Mouse (Mus musculus) intestine, embryonic 15.5 days (tissue): Measurements from ENCODE around the gene Gdf15. TPM values are rescaled to one million over a fixed set of nuclear protein-coding genes. Genes with fewer than 3 reads are reported as not detected.

Experiments used
- ATAC-seq: fragments of 200-750 bp; cut with Nextera tagmentation; 2 replicates; pipeline ENCODE4 v1.8.0; 2017; ENCODE audit warnings: moderate TSS enrichment, moderate library complexity
- H3K27ac ChIP-seq: fragments of 300-500 bp; sonication (generic); 2 replicates; pipeline ENCODE4 v1.5.1; 2015; ENCODE audit warnings: mild to moderate bottlenecking, inconsistent platforms
- H3K27me3 ChIP-seq: fragments of 300-500 bp; sonication (generic); replicated peaks from 2 replicates; pipeline ENCODE4 v1.6.1; 2015; ENCODE audit warnings: inconsistent platforms
- H3K36me3 ChIP-seq: fragments of 300-500 bp; sonication (generic); 2 replicates; pipeline ENCODE4 v1.6.1; 2015; ENCODE audit warnings: inconsistent platforms
- H3K4me1 ChIP-seq: fragments of 300-500 bp; sonication (generic); replicated peaks from 2 replicates; pipeline ENCODE4 v1.6.1; 2015; ENCODE audit warnings: inconsistent platforms
- H3K4me2 ChIP-seq: fragments of 300-500 bp; sonication (generic); replicated peaks from 2 replicates; pipeline ENCODE4 v1.6.1; 2015; ENCODE audit warnings: mild to moderate bottlenecking, inconsistent platforms
- H3K4me3 ChIP-seq: fragments of 300-500 bp; sonication (generic); replicated peaks from 2 replicates; pipeline ENCODE4 v1.5.1; 2015; ENCODE audit warnings: inconsistent platforms
- H3K9ac ChIP-seq: fragments of 300-500 bp; sonication (generic); 2 replicates; pipeline ENCODE4 v1.6.1; 2015; ENCODE audit warnings: inconsistent platforms
- H3K9me3 ChIP-seq: fragments of 300-500 bp; sonication (generic); 2 replicates; pipeline ENCODE4 v1.6.1; 2016; ENCODE audit warnings: inconsistent platforms
- WGBS: fragments of 180-500 bp; shearing (Covaris S2); methylation state at CpG from one replicate; pipeline ENCODE4 v1.1.7; 2015; 5-methylcytosine and 5-hydroxymethylcytosine counted together
- polyA plus RNA-seq: library from polyadenylated mRNA; unstranded; fragments of >200 nt; fragmentation: Nextera tagmentation; extraction: Ambion mirVana; gene quantifications from 2 replicates; pipeline ENCODE4 v1.2.1, GENCODE M21; 2015

The Gdf15 gene
- polyA plus RNA-seq, 1 experiment from 2014 or later, result 2.3 TPM

GRCm38 (mm10) chr8:70655469-70655868, 23.2 kb upstream of the Gdf15 start:
- Histone ChIP-seq H3K27ac (no peak overlapping the region), H3K36me3 (peaks cover 7% of the 10 kb centered on the region; the same call in 1 of the 2 replicates)
- no peak for ATAC-seq

GRCm38 (mm10) chr8:70654121-70654520, 21.9 kb upstream of the Gdf15 start:
- peaks cover 31% of the 10 kb centered on the region for H3K4me1 ChIP-seq
- 57% methylated on average over 1 of the region's 1 CpGs for WGBS
- H3K4me3 ChIP-seq, result no peak overlapping the region
- no peak overlapping the region for H3K27ac ChIP-seq
- H3K9me3 ChIP-seq, result no peaks in the 10 kb centered on the region
- no peaks in the 10 kb centered on the region for H3K27me3 ChIP-seq
- ATAC-seq, result no peak
- H3K36me3 ChIP-seq, result peaks cover 14% of the 10 kb centered on the region; the same call in 1 of the 2 replicates
- H3K4me2 ChIP-seq, result no peak overlapping the region
- H3K9ac ChIP-seq, result no peak overlapping the region

More at GRCm38 (mm10) chr8:70655469-70655868, 23.2 kb upstream of the Gdf15 start:
- H3K9me3 ChIP-seq, result no peaks in the 10 kb centered on the region
- H3K4me2 ChIP-seq, result no peak overlapping the region
- H3K27me3 ChIP-seq, result no peaks in the 10 kb centered on the region
- no peak overlapping the region for H3K4me3 ChIP-seq
- no peak overlapping the region for H3K9ac ChIP-seq
- 59% methylated on average over 2 of the region's 2 CpGs for WGBS
- peaks cover 24% of the 10 kb centered on the region for H3K4me1 ChIP-seq

GRCm38 (mm10) chr8:70653226-70653625, 21.0 kb upstream of the Gdf15 start:
- Histone ChIP-seq H3K4me1 (peaks cover 33% of the 10 kb centered on the region), H3K27ac (no peak overlapping the region), H3K27me3 (no peaks in the 10 kb centered on the region), H3K36me3 (peaks cover 14% of the 10 kb centered on the region; the same call in 1 of the 2 replicates), H3K4me3 (no peak overlapping the region), H3K4me2 (no peak overlapping the region), H3K9me3 (no peaks in the 10 kb centered on the region), H3K9ac (no peak overlapping the region)
- 61% methylated on average over 2 of the region's 2 CpGs for WGBS
- no peak for ATAC-seq

- H3K27me3 ChIP-seq, result no peaks in the 10 kb centered on the region
- H3K9me3 ChIP-seq, result no peaks in the 10 kb centered on the region
- no peak for ATAC-seq
- 86% methylated on average over 17 of the region's 17 CpGs for WGBS
- no peak overlapping the region for H3K4me2 ChIP-seq
- peak overlapping the region; percentile 67; the same call in 1 of the 2 replicates for H3K27ac ChIP-seq
- peaks cover 49% of the 10 kb centered on the region for H3K4me1 ChIP-seq
- H3K36me3 ChIP-seq, result 0 out of 2 replicates have a peak, but pooled peaks cover 11% of the 10 kb centered on the region
- H3K4me3 ChIP-seq, result no peak overlapping the region
- no peak overlapping the region for H3K9ac ChIP-seq
Measured at GRCm38 (mm10) chr8:70650351-70650750, 18.1 kb upstream of the Gdf15 start.

- 56% methylated on average over 4 of the region's 4 CpGs for WGBS
- no peak overlapping the region for H3K4me3 ChIP-seq
- H3K9ac ChIP-seq, result no peak overlapping the region
- H3K9me3 ChIP-seq, result no peaks in the 10 kb centered on the region
- H3K36me3 ChIP-seq, result 0 out of 2 replicates have a peak, but pooled peaks cover 11% of the 10 kb centered on the region
- H3K27ac ChIP-seq, result peak overlapping the region; percentile 67
- peak; percentile 81 for ATAC-seq
- no peaks in the 10 kb centered on the region for H3K27me3 ChIP-seq
- peaks cover 49% of the 10 kb centered on the region for H3K4me1 ChIP-seq
- no peak overlapping the region; the same call in 1 of the 2 replicates for H3K4me2 ChIP-seq
Measured at GRCm38 (mm10) chr8:70649324-70649723, 17.1 kb upstream of the Gdf15 start.

GRCm38 (mm10) chr8:70648921-70649320, 16.7 kb upstream of the Gdf15 start:
- H3K9me3 ChIP-seq, result no peaks in the 10 kb centered on the region
- WGBS, result 59% methylated on average over 3 of the region's 3 CpGs
- H3K27me3 ChIP-seq, result no peaks in the 10 kb centered on the region
- peak overlapping the region; percentile 52 for H3K27ac ChIP-seq
- peaks cover 46% of the 10 kb centered on the region for H3K4me1 ChIP-seq
- peak; percentile 4; the same call in 1 of the 2 replicates for ATAC-seq
- H3K36me3 ChIP-seq, result 0 out of 2 replicates have a peak, but pooled peaks cover 11% of the 10 kb centered on the region
- no peak overlapping the region for H3K9ac ChIP-seq
- no peak overlapping the region for H3K4me2 ChIP-seq
- no peak overlapping the region for H3K4me3 ChIP-seq

- H3K4me2 ChIP-seq, result no peak overlapping the region
- no peaks in the 10 kb centered on the region for H3K27me3 ChIP-seq
- H3K9ac ChIP-seq, result no peak overlapping the region
- no peak overlapping the region for H3K27ac ChIP-seq
- H3K4me1 ChIP-seq, result peaks cover 44% of the 10 kb centered on the region
- no peak for ATAC-seq
- no peaks in the 10 kb centered on the region for H3K9me3 ChIP-seq
- 14% methylated on average over 1 of the region's 1 CpGs for WGBS
- H3K4me3 ChIP-seq, result no peak overlapping the region
- H3K36me3 ChIP-seq, result 0 out of 2 replicates have a peak, but pooled peaks cover 11% of the 10 kb centered on the region
Measured at GRCm38 (mm10) chr8:70648164-70648442, 15.8 kb upstream of the Gdf15 start.

- no peak for ATAC-seq
- no peak overlapping the region for H3K9ac ChIP-seq
- 0 out of 2 replicates have a peak, but pooled peaks cover 11% of the 10 kb centered on the region for H3K36me3 ChIP-seq
- H3K4me1 ChIP-seq, result peaks cover 44% of the 10 kb centered on the region
- H3K9me3 ChIP-seq, result no peaks in the 10 kb centered on the region
- WGBS, result 43% methylated on average over 8 of the region's 8 CpGs
- no peaks in the 10 kb centered on the region for H3K27me3 ChIP-seq
- H3K4me2 ChIP-seq, result no peak overlapping the region
- H3K4me3 ChIP-seq, result no peak overlapping the region
- peak overlapping the region; percentile 39; the same call in 1 of the 2 replicates for H3K27ac ChIP-seq
Measured at GRCm38 (mm10) chr8:70647343-70648163, 15.3 kb upstream of the Gdf15 start.

GRCm38 (mm10) chr8:70646775-70647174, 14.5 kb upstream of the Gdf15 start:
- Histone ChIP-seq H3K27me3 (no peaks in the 10 kb centered on the region), H3K4me2 (no peak overlapping the region), H3K36me3 (0 out of 2 replicates have a peak, but pooled peaks cover 9% of the 10 kb centered on the region), H3K27ac (no peak overlapping the region), H3K4me1 (peaks cover 44% of the 10 kb centered on the region), H3K9ac (no peak overlapping the region), H3K9me3 (no peaks in the 10 kb centered on the region), H3K4me3 (no peak overlapping the region)
- ATAC-seq, result no peak

- no peaks in the 10 kb centered on the region for H3K9me3 ChIP-seq
- 77% methylated on average over 6 of the region's 6 CpGs for WGBS
- no peak overlapping the region for H3K4me2 ChIP-seq
- H3K27ac ChIP-seq, result no peak overlapping the region
- H3K27me3 ChIP-seq, result no peaks in the 10 kb centered on the region
- H3K9ac ChIP-seq, result no peak overlapping the region
- H3K4me3 ChIP-seq, result no peak overlapping the region
- no peak for ATAC-seq
- 0 out of 2 replicates have a peak, but pooled peaks cover 9% of the 10 kb centered on the region for H3K36me3 ChIP-seq
- peaks cover 44% of the 10 kb centered on the region for H3K4me1 ChIP-seq
Measured at GRCm38 (mm10) chr8:70646369-70646768, 14.1 kb upstream of the Gdf15 start.

- H3K4me2 ChIP-seq, result no peak overlapping the region
- 0 out of 2 replicates have a peak, but pooled peaks cover 8% of the 10 kb centered on the region for H3K36me3 ChIP-seq
- 0 out of 2 replicates have a peak overlapping the region, but pooled peaks have one; percentile 6 for H3K27ac ChIP-seq
- no peak overlapping the region for H3K9ac ChIP-seq
- no peaks in the 10 kb centered on the region for H3K9me3 ChIP-seq
- no peak overlapping the region for H3K4me3 ChIP-seq
- WGBS, result 54% methylated on average over 17 of the region's 17 CpGs
- ATAC-seq, result no peak
- H3K4me1 ChIP-seq, result peaks cover 44% of the 10 kb centered on the region
- H3K27me3 ChIP-seq, result no peaks in the 10 kb centered on the region
Measured at GRCm38 (mm10) chr8:70645501-70646224, 13.4 kb upstream of the Gdf15 start.

GRCm38 (mm10) chr8:70644065-70644464, 11.8 kb upstream of the Gdf15 start:
- H3K4me2 ChIP-seq, result no peak overlapping the region
- 86% methylated on average over 2 of the region's 2 CpGs for WGBS
- ATAC-seq, result no peak

More at GRCm38 (mm10) chr8:70644065-70644464, 11.8 kb upstream of the Gdf15 start:
- no peak overlapping the region for H3K4me3 ChIP-seq
- peaks cover 29% of the 10 kb centered on the region for H3K4me1 ChIP-seq
- H3K27ac ChIP-seq, result no peak overlapping the region
- no peaks in the 10 kb centered on the region for H3K36me3 ChIP-seq
- H3K9me3 ChIP-seq, result no peaks in the 10 kb centered on the region
- no peak overlapping the region for H3K9ac ChIP-seq
- H3K27me3 ChIP-seq, result no peaks in the 10 kb centered on the region
